Mouse (Mus musculus): ENCODE measurements around the gene Abcb8.
A peak's percentile ranks its signal among the peaks of the same experiment; 100 is the strongest.

The Abcb8 gene

GRCm38 (mm10) chr5:24366426-24366825 is 27.0 kb upstream of the Abcb8 start:
- no peak for DNase-seq (ENCODE audit: low spot score)

- DNase-seq (ENCODE audit: low spot score) = no peak
Measured at GRCm38 (mm10) chr5:24369767-24370166, 23.7 kb upstream of the Abcb8 start.

GRCm38 (mm10) chr5:24373807-24374206 is 19.7 kb upstream of the Abcb8 start:
- DNase-seq (ENCODE audit: low spot score) = no peak

- no peak for DNase-seq (ENCODE audit: low spot score)
Measured at GRCm38 (mm10) chr5:24374216-24374615, 19.2 kb upstream of the Abcb8 start.

- no peak for DNase-seq (ENCODE audit: low spot score)
Measured at GRCm38 (mm10) chr5:24374666-24375328, 18.7 kb upstream of the Abcb8 start.

- no peak for DNase-seq (ENCODE audit: low spot score)
Measured at GRCm38 (mm10) chr5:24378700-24379099, 14.8 kb upstream of the Abcb8 start.

GRCm38 (mm10) chr5:24379501-24379900 is 14.0 kb upstream of the Abcb8 start:
- no peak for DNase-seq (ENCODE audit: low spot score)

- no peak for DNase-seq (ENCODE audit: low spot score)
Measured at GRCm38 (mm10) chr5:24380499-24380898, 13.0 kb upstream of the Abcb8 start.

GRCm38 (mm10) chr5:24381486-24381885 is 12.0 kb upstream of the Abcb8 start:
- DNase-seq (ENCODE audit: low spot score) = no peak

- DNase-seq (ENCODE audit: low spot score) = no peak
Measured at GRCm38 (mm10) chr5:24381988-24382387, 11.5 kb upstream of the Abcb8 start.

GRCm38 (mm10) chr5:24383026-24383859 is 10.2 kb upstream of the Abcb8 start:
- peak; percentile 78 for DNase-seq (ENCODE audit: low spot score)

GRCm38 (mm10) chr5:24384407-24384806 is 9.1 kb upstream of the Abcb8 start:
- peak; percentile 14 for DNase-seq (ENCODE audit: low spot score)

- DNase-seq (ENCODE audit: low spot score) = no peak
Measured at GRCm38 (mm10) chr5:24385374-24385773, 8.1 kb upstream of the Abcb8 start.

- DNase-seq (ENCODE audit: low spot score) = no peak
Measured at GRCm38 (mm10) chr5:24385887-24386550, 7.4 kb upstream of the Abcb8 start.

GRCm38 (mm10) chr5:24387264-24388241 is 5.9 kb upstream of the Abcb8 start:
- DNase-seq (ENCODE audit: low spot score) = no peak

GRCm38 (mm10) chr5:24388246-24388915 is 5.1 kb upstream of the Abcb8 start:
- DNase-seq (ENCODE audit: low spot score) = no peak

- DNase-seq (ENCODE audit: low spot score) = no peak
Measured at GRCm38 (mm10) chr5:24389011-24389657, 4.3 kb upstream of the Abcb8 start.

GRCm38 (mm10) chr5:24389658-24390020 is 3.8 kb upstream of the Abcb8 start:
- no peak for DNase-seq (ENCODE audit: low spot score)

- no peak for DNase-seq (ENCODE audit: low spot score)
Measured at GRCm38 (mm10) chr5:24391864-24392263, 1.6 kb upstream of the Abcb8 start, which contains the start of gene Atg9b. Atg9b (minus strand) TSS chr5:24392143.

GRCm38 (mm10) chr5:24392724-24393123 is 739 bp upstream of the Abcb8 start:
- DNase-seq (ENCODE audit: low spot score) = no peak

Measured in spleen, adult 12 weeks (tissue).